Mouse (Mus musculus) heart, postnatal 0 days (tissue): ENCODE measurements at regions not wholly inside any gene's neighbourhood (a gene's known extent, or its start where the extent isn't known, plus 50 kb on each side); places are given as distances from the start of the nearest gene placed in this dataset.

ENCODE experiments used
- CTCF ChIP-seq: IDR thresholded peaks from 2 replicates; pipeline ENCODE4 v1.5.1; 2016; ENCODE audit warnings: antibody characterized with exemption, control low read depth, low read depth
- EP300 ChIP-seq: IDR thresholded peaks from 2 replicates; pipeline ENCODE4 v1.6.1; 2016; ENCODE audit warnings: antibody characterized with exemption, low read depth

DNA sequence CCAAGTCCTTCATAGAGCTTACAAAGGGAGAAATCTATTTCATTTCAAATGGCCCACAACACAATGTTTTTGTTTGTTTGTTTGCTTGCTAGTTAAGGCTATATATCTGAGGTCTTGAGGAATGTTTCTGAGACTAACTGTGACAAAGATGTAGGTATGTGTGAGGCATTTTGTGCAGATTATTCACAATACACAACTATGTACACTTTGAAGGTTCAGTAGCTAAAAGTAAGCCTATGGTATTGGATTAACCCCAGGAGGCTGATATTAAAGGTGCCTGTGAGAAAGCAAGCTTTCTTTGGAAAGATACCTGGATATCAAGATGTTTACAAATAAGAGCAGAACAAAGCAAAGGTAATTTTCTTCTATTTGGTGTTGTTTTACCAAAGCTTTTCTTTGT is 179.8 kb downstream of the Ifng start:
- no peak for TF ChIP-seq CTCF
- TF ChIP-seq EP300 = no peak
